Mouse (Mus musculus) gastrocnemius, postnatal 4 days (tissue): ENCODE data around the gene Nol10. TPM values are rescaled to one million over a fixed set of nuclear protein-coding genes. Genes with fewer than 3 reads are reported as not detected.

ENCODE experiments used
- DNase-seq, 2 experiments: peaks; one replicate each; pipeline ENCODE4 v3.0.0; 2021 to 2022; ENCODE audit warnings: low spot score in 2 of 2, mixed read lengths in 2 of 2
- total RNA-seq, 2 experiments: library from RNA; stranded (reverse); gene quantifications; 2 replicates each; pipeline ENCODE4 v1.2.3; 2021

The Nol10 gene
- total RNA-seq, 2 experiments from 2014 or later, result 10.1 to 11.2 TPM

GRCm38 (mm10) chr12:17360650-17361049 is 12.4 kb downstream of the Nol10 start:
- DNase-seq, result no peak

- DNase-seq, result no peak
Measured at GRCm38 (mm10) chr12:17362316-17362715, 14.1 kb downstream of the Nol10 start.

- DNase-seq, result peak in 1 of 2 experiments; percentile 43
Measured at GRCm38 (mm10) chr12:17366981-17367380, 18.7 kb downstream of the Nol10 start.

- no peak for DNase-seq
Measured at GRCm38 (mm10) chr12:17369111-17369510, 20.9 kb downstream of the Nol10 start.

GRCm38 (mm10) chr12:17369551-17370325 is 21.5 kb downstream of the Nol10 start:
- no peak for DNase-seq

- no peak for DNase-seq
Measured at GRCm38 (mm10) chr12:17371589-17372235, 23.5 kb downstream of the Nol10 start.

GRCm38 (mm10) chr12:17372696-17373095 is 24.4 kb downstream of the Nol10 start:
- no peak for DNase-seq

GRCm38 (mm10) chr12:17373470-17373975 is 25.3 kb downstream of the Nol10 start:
- no peak for DNase-seq

GRCm38 (mm10) chr12:17375243-17375642 is 27.0 kb downstream of the Nol10 start:
- no peak for DNase-seq

- no peak for DNase-seq
Measured at GRCm38 (mm10) chr12:17376521-17376920, 28.3 kb downstream of the Nol10 start.

- DNase-seq, result no peak
Measured at GRCm38 (mm10) chr12:17380991-17381390, 32.7 kb downstream of the Nol10 start.

GRCm38 (mm10) chr12:17382759-17383158 is 34.5 kb downstream of the Nol10 start:
- DNase-seq, result no peak

GRCm38 (mm10) chr12:17386896-17387295 is 38.6 kb downstream of the Nol10 start:
- no peak for DNase-seq

- DNase-seq, result no peak
Measured at GRCm38 (mm10) chr12:17387332-17388135, 39.3 kb downstream of the Nol10 start.

GRCm38 (mm10) chr12:17388136-17388437 is 39.8 kb downstream of the Nol10 start:
- no peak for DNase-seq

GRCm38 (mm10) chr12:17390036-17390435 is 41.8 kb downstream of the Nol10 start:
- no peak for DNase-seq

GRCm38 (mm10) chr12:17390510-17390909 is 42.3 kb downstream of the Nol10 start:
- DNase-seq, result no peak

GRCm38 (mm10) chr12:17393148-17393547 is 44.9 kb downstream of the Nol10 start:
- DNase-seq, result no peak

GRCm38 (mm10) chr12:17397150-17397549 is 48.9 kb downstream of the Nol10 start:
- no peak for DNase-seq

GRCm38 (mm10) chr12:17401419-17401818 is 53.2 kb downstream of the Nol10 start:
- DNase-seq, result no peak

GRCm38 (mm10) chr12:17402116-17402515 is 53.9 kb downstream of the Nol10 start:
- DNase-seq, result no peak

GRCm38 (mm10) chr12:17403998-17404397 is 55.7 kb downstream of the Nol10 start:
- DNase-seq, result no peak
